Mouse (Mus musculus): Measurements from ENCODE around the gene Grid2. TPM values are rescaled to one million over a fixed set of nuclear protein-coding genes. Genes with fewer than 3 reads are reported as not detected.
"Not testable (repeated sequence)": the region's sequence is repeated elsewhere in the genome, so short reads cannot be mapped to it uniquely, and the experiment has no call there.

Gene Grid2
- 10 to 100 TPM; 17.2 to 22.0 TPM for total RNA-seq (2021)
- long read RNA-seq, experiment 1, partial matches to known transcripts: 1 of 2 reads
- long read RNA-seq, experiment 1, other reads (novel, unspliced or antisense): 1 of 2 reads
- long read RNA-seq, experiment 2, partial matches to known transcripts: 1 of 3 reads
- long read RNA-seq, experiment 2, other reads (novel, unspliced or antisense): 2 of 3 reads

- peak; percentile 69 to 73 for DNase-seq (ENCODE audit: low spot score in 2 of 2)
Measured at GRCm38 (mm10) chr6:63255826-63256555, at the start of gene Grid2. TSS of gene Grid2 (plus strand) at chr6:63255876.

GRCm38 (mm10) chr6:63250738-63251137 lies 4.9 kb upstream of the Grid2 start:
- DNase-seq (ENCODE audit: low spot score in 2 of 2): no peak

GRCm38 (mm10) chr6:63256556-63257405 lies 1.1 kb downstream of the Grid2 start:
- peak; percentile 62 to 63 for DNase-seq (ENCODE audit: low spot score in 2 of 2)

- DNase-seq (ENCODE audit: low spot score in 2 of 2): peak; percentile 68 to 69
Measured at GRCm38 (mm10) chr6:63257406-63257845, 1.8 kb downstream of the Grid2 start.

GRCm38 (mm10) chr6:63257876-63258275 lies 2.2 kb downstream of the Grid2 start:
- no peak for DNase-seq (ENCODE audit: low spot score in 2 of 2)

- no peak for DNase-seq (ENCODE audit: low spot score in 2 of 2)
Measured at GRCm38 (mm10) chr6:63259764-63260163, 4.1 kb downstream of the Grid2 start.

- DNase-seq (ENCODE audit: low spot score in 2 of 2): peak in 1 of 2 experiments; percentile 59
Measured at GRCm38 (mm10) chr6:63284419-63284818, 28.7 kb downstream of the Grid2 start.

- no peak for DNase-seq (ENCODE audit: low spot score in 2 of 2)
Measured at GRCm38 (mm10) chr6:63342438-63343004, 86.8 kb downstream of the Grid2 start.

- no peak for DNase-seq (ENCODE audit: low spot score in 2 of 2)
Measured at GRCm38 (mm10) chr6:63347015-63347414, 91.3 kb downstream of the Grid2 start.

- no peak for DNase-seq (ENCODE audit: low spot score in 2 of 2)
Measured at GRCm38 (mm10) chr6:63381061-63381611, 125.5 kb downstream of the Grid2 start.

- DNase-seq (ENCODE audit: low spot score in 2 of 2): no peak
Measured at GRCm38 (mm10) chr6:63401698-63402097, 146.0 kb downstream of the Grid2 start.

- DNase-seq (ENCODE audit: low spot score in 2 of 2): no peak
Measured at GRCm38 (mm10) chr6:63417534-63417933, 161.9 kb downstream of the Grid2 start.

- DNase-seq (ENCODE audit: low spot score in 2 of 2): no peak
Measured at GRCm38 (mm10) chr6:63432751-63433150, 177.1 kb downstream of the Grid2 start.

- no peak for DNase-seq (ENCODE audit: low spot score in 2 of 2)
Measured at GRCm38 (mm10) chr6:63448175-63448574, 192.5 kb downstream of the Grid2 start.

GRCm38 (mm10) chr6:63482141-63482540 lies 226.5 kb downstream of the Grid2 start:
- no peak for DNase-seq (ENCODE audit: low spot score in 2 of 2)

- no peak for DNase-seq (ENCODE audit: low spot score in 2 of 2)
Measured at GRCm38 (mm10) chr6:63515016-63515415, 259.3 kb downstream of the Grid2 start.

- DNase-seq (ENCODE audit: low spot score in 2 of 2): no peak
Measured at GRCm38 (mm10) chr6:63515957-63516356, 260.3 kb downstream of the Grid2 start.

GRCm38 (mm10) chr6:63531751-63532150 lies 276.1 kb downstream of the Grid2 start:
- peak in 1 of 2 experiments; percentile 7 for DNase-seq (ENCODE audit: low spot score in 2 of 2)

GRCm38 (mm10) chr6:63532901-63533300 lies 277.2 kb downstream of the Grid2 start:
- DNase-seq (ENCODE audit: low spot score in 2 of 2): peak; percentile 3 to 24

- peak in 1 of 2 experiments; percentile 4 for DNase-seq (ENCODE audit: low spot score in 2 of 2)
Measured at GRCm38 (mm10) chr6:63547741-63548140, 292.1 kb downstream of the Grid2 start.

GRCm38 (mm10) chr6:63568741-63569140 lies 313.1 kb downstream of the Grid2 start:
- DNase-seq (ENCODE audit: low spot score in 2 of 2): not testable (repeated sequence)

Measured in layer of hippocampus, postnatal 14 days (tissue).